Mouse (Mus musculus) left cerebral cortex, postnatal 25 days (tissue): ENCODE measurements around the gene Tpsb2. TPM values are rescaled to one million over a fixed set of nuclear protein-coding genes. Genes with fewer than 3 reads are reported as not detected.

ENCODE experiments used
- DNase-seq, 2 experiments: peaks; one replicate each; pipeline ENCODE4 v3.0.0; 2022; ENCODE audit warnings: low spot score in 2 of 2, mixed read lengths in 1 of 2
- intact Hi-C: fragments of 180-260 bp; cut with DNase I; formaldehyde crosslinking; loops from one replicate; pipeline ENCODE4 v1.15.1; 2025
- total RNA-seq, 2 experiments: library from RNA; stranded (reverse); gene quantifications; 2 replicates each; pipeline ENCODE4 v1.2.3; 2021

Gene Tpsb2
- total RNA-seq, 2 experiments from 2014 or later: not detected

GRCm38 (mm10) chr17:25404190-25404589 is 38.1 kb downstream of the Tpsb2 start:
- no peak for DNase-seq
- intact Hi-C loops: no loop called here

- no peak for DNase-seq
- intact Hi-C loops: no loop called here
Measured at GRCm38 (mm10) chr17:25405224-25405895, 39.3 kb downstream of the Tpsb2 start.

- intact Hi-C loops: no loop called here
- peak; percentile 43 to 62 for DNase-seq
Measured at GRCm38 (mm10) chr17:25406011-25406441, 39.9 kb downstream of the Tpsb2 start.

- DNase-seq: peak in 1 of 2 experiments; percentile 44
- intact Hi-C loops: no loop called here
Measured at GRCm38 (mm10) chr17:25407352-25407751, 41.2 kb downstream of the Tpsb2 start.

- intact Hi-C loops: no loop called here
- no peak for DNase-seq
Measured at GRCm38 (mm10) chr17:25408302-25408999, 42.3 kb downstream of the Tpsb2 start.

GRCm38 (mm10) chr17:25409621-25410020 is 43.5 kb downstream of the Tpsb2 start:
- no peak for DNase-seq
- intact Hi-C loops: loop anchor here (2.0 kb wide), 1 partner anchor 21 kb away; no protein-coding TSS in a partner anchor

GRCm38 (mm10) chr17:25410180-25410579 is 44.1 kb downstream of the Tpsb2 start:
- no peak for DNase-seq
- intact Hi-C loops: loop anchor here (2.0 kb wide), 1 partner anchor 21 kb away; no protein-coding TSS in a partner anchor

- no peak for DNase-seq
- intact Hi-C loops: loop anchor here (2.0 kb wide), 1 partner anchor 20 kb away; no protein-coding TSS in a partner anchor
Measured at GRCm38 (mm10) chr17:25410786-25411185, 44.7 kb downstream of the Tpsb2 start.

- DNase-seq: peak; percentile 55 to 85
- intact Hi-C loops: loop anchor here (2.0 kb wide), 1 partner anchor 20 kb away; no protein-coding TSS in a partner anchor
Measured at GRCm38 (mm10) chr17:25411251-25411650, 45.1 kb downstream of the Tpsb2 start.

- no peak for DNase-seq
- intact Hi-C loops: no loop called here
Measured at GRCm38 (mm10) chr17:25414209-25414608, 48.1 kb downstream of the Tpsb2 start.

- DNase-seq: no peak
Measured at GRCm38 (mm10) chr17:25414917-25415316, 48.8 kb downstream of the Tpsb2 start.

GRCm38 (mm10) chr17:25415421-25415913 is 49.4 kb downstream of the Tpsb2 start:
- intact Hi-C loops: no loop called here
- DNase-seq: no peak

More at GRCm38 (mm10) chr17:25414917-25415316, 48.8 kb downstream of the Tpsb2 start:
- intact Hi-C loops: no loop called here

GRCm38 (mm10) chr17:25416219-25416618 is 50.1 kb downstream of the Tpsb2 start:
- no peak for DNase-seq
- intact Hi-C loops: no loop called here

GRCm38 (mm10) chr17:25417990-25418389 is 51.9 kb downstream of the Tpsb2 start:
- DNase-seq: no peak
- intact Hi-C loops: no loop called here

Other genes starting within 250 kb of the Tpsb2 start
- gene Ptx4, start 245.5 kb upstream of the Tpsb2 start, total RNA-seq: under 1 TPM; 0.46 to 0.76 TPM
- 10 to 100 TPM; 51.4 to 52.3 TPM for gene Clcn7, start 232.9 kb upstream of the Tpsb2 start, total RNA-seq
- gene Ccdc154, start 203.8 kb upstream of the Tpsb2 start, total RNA-seq: under 1 TPM; 0.14 TPM
- gene Gm38655, start 190.8 kb upstream of the Tpsb2 start, total RNA-seq: not detected
- gene BC003965, start 181.8 kb upstream of the Tpsb2 start, total RNA-seq: 10 to 100 TPM; 19.9 to 21.3 TPM
- gene Unkl, start 177.9 kb upstream of the Tpsb2 start, total RNA-seq: 10 to 100 TPM; 37.3 to 38.6 TPM
- gene Gnptg, start 126.2 kb upstream of the Tpsb2 start, total RNA-seq: 10 to 100 TPM; 71.3 to 79.8 TPM
- 10 to 100 TPM; 24.6 to 25.4 TPM for gene Tsr3, start 126.1 kb upstream of the Tpsb2 start, total RNA-seq
- gene Baiap3, start 109.9 kb upstream of the Tpsb2 start, total RNA-seq: 10 to 100 TPM; 17.9 to 28.6 TPM
- gene Ube2i, start 91.7 kb upstream of the Tpsb2 start, total RNA-seq: 100 to 1,000 TPM; 209 to 215 TPM
- gene Prss34, start 67.9 kb upstream of the Tpsb2 start, total RNA-seq: not detected
- gene Prss28, start 57.7 kb upstream of the Tpsb2 start, total RNA-seq: not detected
- gene Prss29, start 47.7 kb upstream of the Tpsb2 start, total RNA-seq: not detected
- gene Tpsab1, start 20.7 kb upstream of the Tpsb2 start, total RNA-seq: not detected
- not detected for gene Tpsg1, start 3.0 kb downstream of the Tpsb2 start, total RNA-seq
- gene Cacna1h, start 67.5 kb downstream of the Tpsb2 start, total RNA-seq: 10 to 100 TPM; 39.0 to 39.5 TPM
- 1 to 10 TPM; 1.9 to 2.9 TPM for gene Tekt4, start 88.3 kb downstream of the Tpsb2 start, total RNA-seq
- under 1 TPM in 1 of 2 experiments, not detected in 1; 0.60 TPM for gene Sstr5, start 131.0 kb downstream of the Tpsb2 start, total RNA-seq
- 10 to 100 TPM; 52.1 to 55.3 TPM for gene Sox8, start 204.4 kb downstream of the Tpsb2 start, total RNA-seq
- 10 to 100 TPM; 20.4 to 23.7 TPM for gene Lmf1, start 212.8 kb downstream of the Tpsb2 start, total RNA-seq